Mouse (Mus musculus): ENCODE data around the gene Gstk1. TPM values are rescaled to one million over a fixed set of nuclear protein-coding genes. Genes with fewer than 3 reads are reported as not detected.

The Gstk1 gene
- polyA plus RNA-seq (2011; ENCODE audit: insufficient read depth, insufficient read length, low read depth, missing spikeins) = 14.8 and 15.0 TPM in 2 replicates

GRCm38 (mm10) chr6:42245711-42246353, at the start of gene Gstk1:
Gene Gstk1, plus strand, starts transcription at chr6:42245935.
- no peak for TF ChIP-seq EP300 (IDR thresholded peaks at IDR 0.05; ENCODE audit: insufficient read depth, low read depth, low read length)
- TF ChIP-seq CTCF (IDR thresholded peaks at IDR 0.05; ENCODE audit: low read depth, low read length) = no peak
- no peak for TF ChIP-seq POLR2A (IDR thresholded peaks at IDR 0.05; ENCODE audit: insufficient read depth, low read length)
- Histone ChIP-seq H3K27ac (ENCODE audit: insufficient read depth, low read length) (no peak within 1 kb of the TSS), H3K27me3 (ENCODE audit: control insufficient read depth, insufficient read depth, low read length, poor library complexity, severe bottlenecking) (no peaks in the 10 kb centered on the region)

GRCm38 (mm10) chr6:42197710-42198109, 48.0 kb upstream of the Gstk1 start:
- H3K9me3 ChIP-seq (replicated peaks; ENCODE audit: control insufficient read depth, insufficient read depth, low read length, poor library complexity, severe bottlenecking) = no peaks in the 10 kb centered on the region
- H3K27me3 ChIP-seq (ENCODE audit: control insufficient read depth, insufficient read depth, low read length, poor library complexity, severe bottlenecking) = no peaks in the 10 kb centered on the region
- no peaks in the 10 kb centered on the region for H3K4me1 ChIP-seq (ENCODE audit: control insufficient read depth, insufficient read depth, low read length)
- H3K9ac ChIP-seq (ENCODE audit: low read depth, poor library complexity, severe bottlenecking) = no peak overlapping the region
- H3K27ac ChIP-seq (ENCODE audit: insufficient read depth, low read length) = no peak overlapping the region
- H3K36me3 ChIP-seq (ENCODE audit: control insufficient read depth, insufficient read depth, low read length, poor library complexity, severe bottlenecking) = no peaks in the 10 kb centered on the region
- TF ChIP-seq POLR2A (IDR thresholded peaks at IDR 0.05; ENCODE audit: insufficient read depth, low read length) = no peak
- no peak for TF ChIP-seq EP300 (IDR thresholded peaks at IDR 0.05; ENCODE audit: insufficient read depth, low read depth, low read length)
- TF ChIP-seq CTCF (IDR thresholded peaks at IDR 0.05; ENCODE audit: low read depth, low read length) = no peak
- no peak overlapping the region for H3K4me3 ChIP-seq (ENCODE audit: low read depth, low read length)

More at GRCm38 (mm10) chr6:42245711-42246353, at the start of gene Gstk1:
- Histone ChIP-seq H3K4me1 (ENCODE audit: control insufficient read depth, insufficient read depth, low read length) (no peaks in the 10 kb centered on the region), H3K36me3 (ENCODE audit: control insufficient read depth, insufficient read depth, low read length, poor library complexity, severe bottlenecking) (no peaks in the 10 kb centered on the region), H3K9me3 (replicated peaks; ENCODE audit: control insufficient read depth, insufficient read depth, low read length, poor library complexity, severe bottlenecking) (no peaks in the 10 kb centered on the region), H3K4me3 (ENCODE audit: low read depth, low read length) (peak within 1 kb of the TSS; percentile 65), H3K9ac (ENCODE audit: low read depth, poor library complexity, severe bottlenecking) (peak within 1 kb of the TSS; percentile 39; the same call in 1 of the 2 replicates)

GRCm38 (mm10) chr6:42199498-42199897, 46.2 kb upstream of the Gstk1 start:
- Histone ChIP-seq H3K4me3 (ENCODE audit: low read depth, low read length) (no peak overlapping the region), H3K27me3 (ENCODE audit: control insufficient read depth, insufficient read depth, low read length, poor library complexity, severe bottlenecking) (no peaks in the 10 kb centered on the region), H3K4me1 (ENCODE audit: control insufficient read depth, insufficient read depth, low read length) (no peaks in the 10 kb centered on the region), H3K27ac (ENCODE audit: insufficient read depth, low read length) (no peak overlapping the region), H3K9ac (ENCODE audit: low read depth, poor library complexity, severe bottlenecking) (no peak overlapping the region), H3K36me3 (ENCODE audit: control insufficient read depth, insufficient read depth, low read length, poor library complexity, severe bottlenecking) (no peaks in the 10 kb centered on the region), H3K9me3 (replicated peaks; ENCODE audit: control insufficient read depth, insufficient read depth, low read length, poor library complexity, severe bottlenecking) (no peaks in the 10 kb centered on the region)
- no peak for TF ChIP-seq EP300 (IDR thresholded peaks at IDR 0.05; ENCODE audit: insufficient read depth, low read depth, low read length)
- TF ChIP-seq CTCF (IDR thresholded peaks at IDR 0.05; ENCODE audit: low read depth, low read length) = no peak
- TF ChIP-seq POLR2A (IDR thresholded peaks at IDR 0.05; ENCODE audit: insufficient read depth, low read length) = no peak

- Histone ChIP-seq H3K27ac (ENCODE audit: insufficient read depth, low read length) (no peak within 1 kb of the TSS), H3K36me3 (ENCODE audit: control insufficient read depth, insufficient read depth, low read length, poor library complexity, severe bottlenecking) (no peaks in the 10 kb centered on the region), H3K9me3 (replicated peaks; ENCODE audit: control insufficient read depth, insufficient read depth, low read length, poor library complexity, severe bottlenecking) (no peaks in the 10 kb centered on the region; the same call in none of the 2 replicates), H3K9ac (ENCODE audit: low read depth, poor library complexity, severe bottlenecking) (no peak within 1 kb of the TSS), H3K4me3 (ENCODE audit: low read depth, low read length) (no peak within 1 kb of the TSS), H3K4me1 (ENCODE audit: control insufficient read depth, insufficient read depth, low read length) (no peaks in the 10 kb centered on the region), H3K27me3 (ENCODE audit: control insufficient read depth, insufficient read depth, low read length, poor library complexity, severe bottlenecking) (no peaks in the 10 kb centered on the region; the same call in 1 of the 2 replicates)
- TF ChIP-seq EP300 (IDR thresholded peaks at IDR 0.05; ENCODE audit: insufficient read depth, low read depth, low read length) = no peak
- TF ChIP-seq CTCF (IDR thresholded peaks at IDR 0.05; ENCODE audit: low read depth, low read length) = no peak
- no peak for TF ChIP-seq POLR2A (IDR thresholded peaks at IDR 0.05; ENCODE audit: insufficient read depth, low read length)
These were observed 30.7 kb upstream of the Gstk1 start, which contains the start of gene Tas2r144 for GRCm38 (mm10) chr6:42215028-42215427. Gene Tas2r144, plus strand, starts transcription at chr6:42215328.

GRCm38 (mm10) chr6:42222286-42222685, 23.4 kb upstream of the Gstk1 start:
- Histone ChIP-seq H3K27me3 (ENCODE audit: control insufficient read depth, insufficient read depth, low read length, poor library complexity, severe bottlenecking) (no peaks in the 10 kb centered on the region; the same call in 1 of the 2 replicates), H3K27ac (ENCODE audit: insufficient read depth, low read length) (no peak overlapping the region), H3K36me3 (ENCODE audit: control insufficient read depth, insufficient read depth, low read length, poor library complexity, severe bottlenecking) (no peaks in the 10 kb centered on the region), H3K4me1 (ENCODE audit: control insufficient read depth, insufficient read depth, low read length) (no peaks in the 10 kb centered on the region), H3K4me3 (ENCODE audit: low read depth, low read length) (no peak overlapping the region), H3K9ac (ENCODE audit: low read depth, poor library complexity, severe bottlenecking) (no peak overlapping the region), H3K9me3 (replicated peaks; ENCODE audit: control insufficient read depth, insufficient read depth, low read length, poor library complexity, severe bottlenecking) (no peaks in the 10 kb centered on the region)
- TF ChIP-seq CTCF (IDR thresholded peaks at IDR 0.05; ENCODE audit: low read depth, low read length) (no peak), POLR2A (IDR thresholded peaks at IDR 0.05; ENCODE audit: insufficient read depth, low read length) (no peak), EP300 (IDR thresholded peaks at IDR 0.05; ENCODE audit: insufficient read depth, low read depth, low read length) (no peak)

GRCm38 (mm10) chr6:42225046-42225445, 20.7 kb upstream of the Gstk1 start:
- Histone ChIP-seq H3K4me3 (ENCODE audit: low read depth, low read length) (no peak overlapping the region), H3K27me3 (ENCODE audit: control insufficient read depth, insufficient read depth, low read length, poor library complexity, severe bottlenecking) (no peaks in the 10 kb centered on the region), H3K27ac (ENCODE audit: insufficient read depth, low read length) (no peak overlapping the region), H3K4me1 (ENCODE audit: control insufficient read depth, insufficient read depth, low read length) (no peaks in the 10 kb centered on the region), H3K36me3 (ENCODE audit: control insufficient read depth, insufficient read depth, low read length, poor library complexity, severe bottlenecking) (no peaks in the 10 kb centered on the region), H3K9ac (ENCODE audit: low read depth, poor library complexity, severe bottlenecking) (no peak overlapping the region), H3K9me3 (replicated peaks; ENCODE audit: control insufficient read depth, insufficient read depth, low read length, poor library complexity, severe bottlenecking) (no peaks in the 10 kb centered on the region)
- TF ChIP-seq EP300 (IDR thresholded peaks at IDR 0.05; ENCODE audit: insufficient read depth, low read depth, low read length) (no peak), CTCF (IDR thresholded peaks at IDR 0.05; ENCODE audit: low read depth, low read length) (no peak), POLR2A (IDR thresholded peaks at IDR 0.05; ENCODE audit: insufficient read depth, low read length) (no peak)

Measured in ES-Bruce4 (cell line).